Mouse (Mus musculus) bone marrow macrophage, adult 2 months (primary cell): ENCODE results near the gene Klrb1b.

ENCODE experiments used
- CTCF ChIP-seq: IDR thresholded peaks from 2 replicates; pipeline ENCODE4 v1.5.1; 2012; ENCODE audit warnings: low read depth, mild to moderate bottlenecking, low read length, moderate library complexity
- POLR2A ChIP-seq: IDR thresholded peaks from 2 replicates; pipeline ENCODE4 v1.6.1; 2012; ENCODE audit warnings: mild to moderate bottlenecking, low read depth, low read length, borderline replicate concordance

DNA sequence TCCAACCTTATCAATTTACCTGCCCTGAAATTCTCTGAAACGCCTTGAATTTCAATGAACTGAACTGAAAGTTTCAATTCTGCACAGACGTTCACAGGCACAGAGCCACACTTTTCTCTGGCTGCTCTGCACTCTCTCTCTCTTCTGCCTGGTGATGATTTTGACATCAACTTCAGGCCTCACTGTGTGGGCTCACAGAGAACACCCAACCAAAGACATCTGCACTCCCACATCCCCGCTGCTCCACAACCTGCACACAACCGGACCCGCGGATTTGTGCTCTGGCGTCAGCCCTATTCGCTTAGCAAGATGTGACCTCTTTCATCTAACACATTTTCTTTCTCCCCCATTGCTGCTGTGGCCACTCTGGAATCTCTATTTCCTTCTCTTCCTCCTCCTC lies 18.0 kb upstream of the Klrb1b start:
- no peak for TF ChIP-seq CTCF
- TF ChIP-seq POLR2A, result no peak
